Mouse (Mus musculus): ENCODE results near the gene Smarcad1. TPM values are rescaled to one million over a fixed set of nuclear protein-coding genes. Genes with fewer than 3 reads are reported as not detected.
"Not testable (repeated sequence)": the region's sequence is repeated elsewhere in the genome, so short reads cannot be mapped to it uniquely, and the experiment has no call there.

The Smarcad1 gene
- polyA plus RNA-seq, 1 experiment from 2014 or later: 171 TPM

- 95% methylated on average over 4 of the region's 4 CpGs for WGBS
- H3K36me3 ChIP-seq (ENCODE audit: control insufficient read depth, insufficient read depth, low read length): peaks cover 10% of the 10 kb centered on the region
- H3K4me1 ChIP-seq (replicated peaks; ENCODE audit: control insufficient read depth, insufficient read depth, low read length): no peaks in the 10 kb centered on the region
- ATAC-seq (ENCODE audit: low FRiP score) (no peak), DNase-seq (ENCODE audit: low spot score) (no peak)
- no peak overlapping the region for H3K9ac ChIP-seq (ENCODE audit: low read depth, low read length)
- no peak overlapping the region for H3K4me3 ChIP-seq (ENCODE audit: low read depth, low read length)
- no peaks in the 10 kb centered on the region for H3K27me3 ChIP-seq (ENCODE audit: control insufficient read depth, insufficient read depth, low read length)
- H3K9me3 ChIP-seq (ENCODE audit: control insufficient read depth, low read length): no peaks in the 10 kb centered on the region
- H3K4me2 ChIP-seq (replicated peaks; ENCODE audit: low read depth, low read length): no peak overlapping the region
- H3K27ac ChIP-seq (ENCODE audit: low read depth, low read length): no peak overlapping the region
Observed at GRCm38 (mm10) chr6:65049100-65049499, 6.7 kb downstream of the Smarcad1 start.

GRCm38 (mm10) chr6:65056620-65057019 lies 14.2 kb downstream of the Smarcad1 start:
- no peaks in the 10 kb centered on the region for H3K9me3 ChIP-seq (ENCODE audit: control insufficient read depth, low read length)
- H3K4me3 ChIP-seq (ENCODE audit: low read depth, low read length): no peak overlapping the region
- H3K27ac ChIP-seq (ENCODE audit: low read depth, low read length): no peak overlapping the region
- no peak overlapping the region for H3K4me2 ChIP-seq (replicated peaks; ENCODE audit: low read depth, low read length)
- DNase-seq (ENCODE audit: low spot score) (no peak), ATAC-seq (ENCODE audit: low FRiP score) (no peak)
- no peaks in the 10 kb centered on the region for H3K27me3 ChIP-seq (ENCODE audit: control insufficient read depth, insufficient read depth, low read length)
- H3K36me3 ChIP-seq (ENCODE audit: control insufficient read depth, insufficient read depth, low read length): peaks cover 8% of the 10 kb centered on the region
- H3K4me1 ChIP-seq (replicated peaks; ENCODE audit: control insufficient read depth, insufficient read depth, low read length): no peaks in the 10 kb centered on the region
- 92% methylated on average over 5 of the region's 5 CpGs for WGBS
- H3K9ac ChIP-seq (ENCODE audit: low read depth, low read length): no peak overlapping the region

- H3K36me3 ChIP-seq (ENCODE audit: control insufficient read depth, insufficient read depth, low read length); H3K27me3 ChIP-seq (ENCODE audit: control insufficient read depth, insufficient read depth, low read length); H3K4me2 ChIP-seq (replicated peaks; ENCODE audit: low read depth, low read length); H3K4me3 ChIP-seq (ENCODE audit: low read depth, low read length); H3K27ac ChIP-seq (ENCODE audit: low read depth, low read length); H3K4me1 ChIP-seq (replicated peaks; ENCODE audit: control insufficient read depth, insufficient read depth, low read length); H3K9ac ChIP-seq (ENCODE audit: low read depth, low read length); H3K9me3 ChIP-seq (ENCODE audit: control insufficient read depth, low read length); ATAC-seq (ENCODE audit: low FRiP score); DNase-seq (ENCODE audit: low spot score): not testable (repeated sequence)
- WGBS: 75% methylated on average over 4 of the region's 4 CpGs
Observed at GRCm38 (mm10) chr6:65057137-65057536, 14.8 kb downstream of the Smarcad1 start.

- Histone ChIP-seq H3K27ac (ENCODE audit: low read depth, low read length) (no peak overlapping the region), H3K4me3 (ENCODE audit: low read depth, low read length) (no peak overlapping the region), H3K9me3 (ENCODE audit: control insufficient read depth, low read length) (no peaks in the 10 kb centered on the region), H3K4me1 (replicated peaks; ENCODE audit: control insufficient read depth, insufficient read depth, low read length) (no peaks in the 10 kb centered on the region), H3K9ac (ENCODE audit: low read depth, low read length) (no peak overlapping the region), H3K4me2 (replicated peaks; ENCODE audit: low read depth, low read length) (no peak overlapping the region), H3K27me3 (ENCODE audit: control insufficient read depth, insufficient read depth, low read length) (no peaks in the 10 kb centered on the region), H3K36me3 (ENCODE audit: control insufficient read depth, insufficient read depth, low read length) (peaks cover 6% of the 10 kb centered on the region)
- DNase-seq (ENCODE audit: low spot score) (no peak), ATAC-seq (ENCODE audit: low FRiP score) (no peak)
- WGBS: 83% methylated on average over 1 of the region's 1 CpGs
Observed at GRCm38 (mm10) chr6:65061049-65061448, 18.7 kb downstream of the Smarcad1 start.

- Histone ChIP-seq H3K36me3 (ENCODE audit: control insufficient read depth, insufficient read depth, low read length) (peaks cover 5% of the 10 kb centered on the region; the same call in 1 of the 2 replicates), H3K27me3 (ENCODE audit: control insufficient read depth, insufficient read depth, low read length) (no peaks in the 10 kb centered on the region), H3K4me2 (replicated peaks; ENCODE audit: low read depth, low read length) (no peak overlapping the region), H3K27ac (ENCODE audit: low read depth, low read length) (no peak overlapping the region), H3K9ac (ENCODE audit: low read depth, low read length) (no peak overlapping the region), H3K9me3 (ENCODE audit: control insufficient read depth, low read length) (no peaks in the 10 kb centered on the region), H3K4me3 (ENCODE audit: low read depth, low read length) (no peak overlapping the region), H3K4me1 (replicated peaks; ENCODE audit: control insufficient read depth, insufficient read depth, low read length) (no peaks in the 10 kb centered on the region)
- WGBS: 89% methylated on average over 2 of the region's 2 CpGs
- DNase-seq (ENCODE audit: low spot score) (no peak), ATAC-seq (ENCODE audit: low FRiP score) (no peak)
Observed at GRCm38 (mm10) chr6:65075201-65075600, 32.8 kb downstream of the Smarcad1 start.

- H3K27ac ChIP-seq (ENCODE audit: low read depth, low read length): no peak overlapping the region
- 95% methylated on average over 1 of the region's 1 CpGs for WGBS
- no peak overlapping the region for H3K4me3 ChIP-seq (ENCODE audit: low read depth, low read length)
- no peak overlapping the region for H3K9ac ChIP-seq (ENCODE audit: low read depth, low read length)
- no peak overlapping the region for H3K4me2 ChIP-seq (replicated peaks; ENCODE audit: low read depth, low read length)
- ATAC-seq (ENCODE audit: low FRiP score) (no peak), DNase-seq (ENCODE audit: low spot score) (peak; percentile 30)
- H3K4me1 ChIP-seq (replicated peaks; ENCODE audit: control insufficient read depth, insufficient read depth, low read length): no peaks in the 10 kb centered on the region
- H3K36me3 ChIP-seq (ENCODE audit: control insufficient read depth, insufficient read depth, low read length): peaks cover 5% of the 10 kb centered on the region
- no peaks in the 10 kb centered on the region for H3K27me3 ChIP-seq (ENCODE audit: control insufficient read depth, insufficient read depth, low read length)
- no peaks in the 10 kb centered on the region for H3K9me3 ChIP-seq (ENCODE audit: control insufficient read depth, low read length)
Observed at GRCm38 (mm10) chr6:65079139-65079538, 36.8 kb downstream of the Smarcad1 start.

GRCm38 (mm10) chr6:65114902-65115301 lies 72.5 kb downstream of the Smarcad1 start:
- ATAC-seq (ENCODE audit: low FRiP score) (no peak), DNase-seq (ENCODE audit: low spot score) (no peak)
- Histone ChIP-seq H3K4me2 (replicated peaks; ENCODE audit: low read depth, low read length) (no peak overlapping the region), H3K36me3 (ENCODE audit: control insufficient read depth, insufficient read depth, low read length) (peaks cover 4% of the 10 kb centered on the region; the same call in 1 of the 2 replicates), H3K9me3 (ENCODE audit: control insufficient read depth, low read length) (no peaks in the 10 kb centered on the region), H3K27ac (ENCODE audit: low read depth, low read length) (no peak overlapping the region), H3K4me3 (ENCODE audit: low read depth, low read length) (no peak overlapping the region), H3K4me1 (replicated peaks; ENCODE audit: control insufficient read depth, insufficient read depth, low read length) (no peaks in the 10 kb centered on the region), H3K9ac (ENCODE audit: low read depth, low read length) (no peak overlapping the region), H3K27me3 (ENCODE audit: control insufficient read depth, insufficient read depth, low read length) (no peaks in the 10 kb centered on the region)
- 88% methylated on average over 2 of the region's 2 CpGs for WGBS

GRCm38 (mm10) chr6:65117540-65117939 lies 75.2 kb downstream of the Smarcad1 start:
- DNase-seq (ENCODE audit: low spot score) (no peak), ATAC-seq (ENCODE audit: low FRiP score) (no peak)
- H3K36me3 ChIP-seq (ENCODE audit: control insufficient read depth, insufficient read depth, low read length): peaks cover 6% of the 10 kb centered on the region; the same call in 1 of the 2 replicates
- no peaks in the 10 kb centered on the region for H3K4me1 ChIP-seq (replicated peaks; ENCODE audit: control insufficient read depth, insufficient read depth, low read length)
- WGBS: 96% methylated on average over 1 of the region's 1 CpGs
- no peak overlapping the region for H3K27ac ChIP-seq (ENCODE audit: low read depth, low read length)
- no peaks in the 10 kb centered on the region for H3K27me3 ChIP-seq (ENCODE audit: control insufficient read depth, insufficient read depth, low read length)
- H3K9me3 ChIP-seq (ENCODE audit: control insufficient read depth, low read length): no peaks in the 10 kb centered on the region
- H3K9ac ChIP-seq (ENCODE audit: low read depth, low read length): no peak overlapping the region
- H3K4me3 ChIP-seq (ENCODE audit: low read depth, low read length): no peak overlapping the region
- H3K4me2 ChIP-seq (replicated peaks; ENCODE audit: low read depth, low read length): no peak overlapping the region

GRCm38 (mm10) chr6:65126074-65126726 lies 83.8 kb downstream of the Smarcad1 start:
- ATAC-seq (ENCODE audit: low FRiP score): peak; percentile 53
- H3K36me3 ChIP-seq (ENCODE audit: control insufficient read depth, insufficient read depth, low read length): no peaks in the 10 kb centered on the region
- no peak overlapping the region for H3K9ac ChIP-seq (ENCODE audit: low read depth, low read length)
- H3K9me3 ChIP-seq (ENCODE audit: control insufficient read depth, low read length): no peaks in the 10 kb centered on the region
- WGBS: 24% methylated on average over 2 of the region's 2 CpGs
- DNase-seq (ENCODE audit: low spot score): peak; percentile 63
- H3K27me3 ChIP-seq (ENCODE audit: control insufficient read depth, insufficient read depth, low read length): no peaks in the 10 kb centered on the region
- no peaks in the 10 kb centered on the region for H3K4me1 ChIP-seq (replicated peaks; ENCODE audit: control insufficient read depth, insufficient read depth, low read length)
- H3K4me2 ChIP-seq (replicated peaks; ENCODE audit: low read depth, low read length): no peak overlapping the region
- no peak overlapping the region for H3K27ac ChIP-seq (ENCODE audit: low read depth, low read length)
- H3K4me3 ChIP-seq (ENCODE audit: low read depth, low read length): no peak overlapping the region

All from hindbrain, embryonic 11.5 days (tissue).